ENCODE assay signal across 1 mouse cellular context in genomic region chr4:154904185-154905071, GRCm38 (mm10).
TF ChIP-seq lines count a peak whose summit lies in the region.

No protein-coding gene starts in this region.

TF ChIP-seq in MEL, 35 proteins besides CTCF, POLR2A, EP300 and RAD21 (continued from another document):
- TF ChIP-seq GABPA (IDR thresholded peaks at IDR 0.05; ENCODE audit: low read depth, low read length) (no peak), E2F4 (IDR thresholded peaks at IDR 0.05; ENCODE audit: borderline replicate concordance, low read depth, low read length) (peak; percentile 68; the same call in 1 of the 2 replicates), ELF1 (IDR thresholded peaks at IDR 0.05; ENCODE audit: low read depth, low read length) (peak; percentile 79), JUND (IDR thresholded peaks at IDR 0.05; ENCODE audit: low read depth, low read length) (no peak), SMC3 (IDR thresholded peaks at IDR 0.05; ENCODE audit: low read depth, low read length) (no peak), RCOR1 (IDR thresholded peaks at IDR 0.05; ENCODE audit: low read depth, low read length) (no peak), NELFE (IDR thresholded peaks at IDR 0.05; ENCODE audit: low read depth, low read length) (peak; percentile 64; the same call in 1 of the 2 replicates), HCFC1 (IDR thresholded peaks at IDR 0.05; ENCODE audit: low read depth, low read length) (peak; percentile 64), MXI1 (IDR thresholded peaks at IDR 0.05; ENCODE audit: low read depth, low read length) (peak; percentile 91), POLR2AphosphoS2 (IDR thresholded peaks at IDR 0.05; ENCODE audit: low read length) (no peak), ETS1 (IDR thresholded peaks at IDR 0.05; ENCODE audit: low read depth, low read length) (no peak), MAZ (IDR thresholded peaks at IDR 0.05; ENCODE audit: low read depth, low read length) (peak; percentile 34; the same call in 1 of the 2 replicates), GATA1 (IDR thresholded peaks at IDR 0.05; ENCODE audit: low read depth, low read length) (peak; percentile 87), MYB (IDR thresholded peaks at IDR 0.05; ENCODE audit: low read depth, low read length) (no peak), SIN3A (IDR thresholded peaks at IDR 0.05; ENCODE audit: low read length) (peak; percentile 55), MEF2A (IDR thresholded peaks at IDR 0.05; ENCODE audit: extremely low read depth, insufficient replicate concordance, low read depth, low read length, poor library complexity, severe bottlenecking) (no peak), ZKSCAN1 (IDR thresholded peaks at IDR 0.05; ENCODE audit: low read depth, low read length) (no peak), UBTF (IDR thresholded peaks at IDR 0.05; ENCODE audit: borderline replicate concordance, insufficient read depth, low read depth, low read length) (no peak), ZNF384 (IDR thresholded peaks at IDR 0.05; ENCODE audit: low read depth, low read length) (no peak), BHLHE40 (IDR thresholded peaks at IDR 0.05; ENCODE audit: borderline replicate concordance, low read depth, low read length) (no peak), CHD1 (IDR thresholded peaks at IDR 0.05; ENCODE audit: low read depth, low read length) (no peak), NRF1 (IDR thresholded peaks at IDR 0.05; ENCODE audit: insufficient read depth, low read depth, low read length, poor library complexity, severe bottlenecking) (no peak), USF1 (IDR thresholded peaks at IDR 0.05; ENCODE audit: low read depth, low read length) (no peak), ZMIZ1 (IDR thresholded peaks at IDR 0.05; ENCODE audit: low read depth, low read length) (no peak; the same call in 1 of the 2 replicates), MYC (IDR thresholded peaks at IDR 0.05; ENCODE audit: low read depth, low read length) (peak; percentile 87), USF2 (IDR thresholded peaks at IDR 0.05; ENCODE audit: borderline replicate concordance in 1 of 2, insufficient read depth in 1 of 2, low read depth in 1 of 2, low read length in 2 of 2) (no peak), ZC3H11A (IDR thresholded peaks at IDR 0.05; ENCODE audit: low read depth, low read length) (no peak), TCF12 (IDR thresholded peaks at IDR 0.05; ENCODE audit: low read depth, low read length) (0 out of 2 replicates have a peak, but pooled peaks have one; percentile 11), MAFK (IDR thresholded peaks at IDR 0.05; ENCODE audit: borderline replicate concordance, low read depth, low read length) (no peak), MAX (IDR thresholded peaks at IDR 0.05; ENCODE audit: low read length) (peak; percentile 81), CHD2 (IDR thresholded peaks at IDR 0.05; ENCODE audit: low read length) (peak; percentile 84), TAL1 (IDR thresholded peaks at IDR 0.05; ENCODE audit: low read length) (no peak)
TF ChIP-seq in MEL: peak in this region for 13.
